Mouse (Mus musculus): ENCODE data around the gene Tas2r135.

DNA sequence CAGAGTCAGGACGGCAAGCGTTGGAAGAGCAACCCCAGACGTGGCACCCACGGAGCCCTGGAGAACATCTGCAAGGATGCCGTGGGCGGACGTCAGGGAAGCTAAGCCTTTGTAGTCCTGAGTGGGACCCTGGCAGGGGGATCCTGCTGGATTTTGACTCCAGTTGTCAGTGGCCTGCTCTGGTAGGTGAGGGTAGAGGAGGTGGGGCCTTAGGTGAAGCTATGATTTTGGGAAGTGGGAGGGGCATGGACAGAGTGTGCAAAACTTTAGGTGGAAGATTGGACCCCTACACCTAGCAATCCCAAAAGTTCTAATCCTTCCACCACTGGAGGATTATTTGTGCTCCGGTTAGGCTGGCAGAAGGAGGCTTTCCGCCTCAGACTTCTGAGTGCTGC, 32.8 kb upstream of the Tas2r135 start:
- TF ChIP-seq POLR2A (IDR thresholded peaks at IDR 0.05; ENCODE audit: low read depth, low read length) (no peak), CTCF (IDR thresholded peaks at IDR 0.05; ENCODE audit: extremely low read depth, insufficient read depth, insufficient read length, insufficient replicate concordance) (no peak)
